Mouse (Mus musculus): Measurements from ENCODE around the gene Slc7a15. TPM values are rescaled to one million over a fixed set of nuclear protein-coding genes. Genes with fewer than 3 reads are reported as not detected.

Gene Slc7a15
- not detected for total RNA-seq (2023)

DNA sequence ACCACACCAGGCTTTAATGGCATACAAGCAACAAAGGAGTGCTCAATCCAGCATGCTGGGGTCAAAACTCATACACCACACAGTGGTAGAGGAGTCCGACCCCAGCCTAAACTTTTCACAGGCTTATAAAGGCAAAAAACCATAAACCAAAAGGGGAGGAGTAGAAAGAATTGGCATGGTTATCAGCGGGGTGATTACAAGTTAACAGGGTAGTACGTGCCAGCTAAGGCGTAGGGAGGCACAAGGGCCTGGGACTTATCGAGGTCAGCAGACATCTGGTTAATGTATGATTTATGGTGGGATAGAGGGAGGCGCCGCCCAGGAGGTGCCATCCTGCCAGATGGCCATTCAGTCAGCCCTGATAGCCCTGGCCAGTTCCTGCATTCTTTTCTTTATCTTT lies at the start of gene Slc7a15:
TSS of gene Slc7a15 (minus strand) at position 101 of the 400 bp plus-strand sequence.

DNA sequence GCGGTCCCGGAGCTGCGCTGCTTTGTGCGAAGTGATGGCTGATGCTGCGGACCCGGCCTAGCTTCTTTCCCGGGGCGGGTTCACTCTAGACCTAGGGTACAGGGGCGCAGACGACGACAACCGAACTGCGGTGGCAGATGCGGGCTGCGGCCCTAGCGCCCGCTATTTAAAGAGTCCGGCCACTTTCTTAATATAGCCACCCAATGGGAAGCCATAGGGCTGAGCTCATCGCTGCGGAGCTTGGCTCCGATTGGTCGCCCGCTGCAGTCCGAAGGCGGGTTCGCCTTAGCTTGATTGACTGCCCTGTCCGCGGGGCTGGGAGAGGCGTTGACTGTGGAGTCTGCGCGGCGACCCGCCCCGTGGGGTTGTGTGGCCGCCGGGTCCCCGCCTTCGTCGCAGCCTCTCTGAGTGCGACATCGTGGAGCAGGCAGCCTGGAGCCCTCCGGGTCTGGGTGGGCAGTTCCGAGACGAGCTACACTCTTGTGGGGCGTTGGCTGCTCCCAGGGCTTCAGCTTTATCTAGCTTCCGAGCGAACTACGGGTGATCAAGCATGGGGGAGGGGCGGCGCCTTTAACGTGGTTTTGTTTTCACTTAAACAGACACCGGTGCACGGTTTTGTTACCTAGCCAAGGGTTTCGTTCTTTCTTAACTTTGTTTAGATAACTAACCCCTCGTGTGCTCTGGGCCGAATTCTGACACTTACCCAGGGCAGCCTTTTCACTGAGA lies 98.8 kb downstream of the Slc7a15 start, which contains the start of gene Rhob:
TSS of gene Rhob (minus strand) at position 139 of the 726 bp plus-strand sequence.

Other genes with a start within 250 kb of the Slc7a15 start
- gene Rhob, start 99.1 kb downstream of the Slc7a15 start, total RNA-seq (2023), result 1,000 to 10,000 TPM in 1 of 2 experiments, 100 to 1,000 TPM in 1; 955 to 1,489 TPM
- gene Pum2, start 75.1 kb upstream of the Slc7a15 start, total RNA-seq (2023), result 100 to 1,000 TPM; 170 to 171 TPM
- 1 to 10 TPM in 1 of 2 experiments, under 1 TPM in 1; 0.62 to 1.2 TPM for gene Sdc1, start 172.3 kb upstream of the Slc7a15 start, total RNA-seq (2023)

All from neutrophil, adult 83 days (primary cell).